Mouse (Mus musculus): Measurements from ENCODE around the gene Stk11ip. TPM values are rescaled to one million over a fixed set of nuclear protein-coding genes. Genes with fewer than 3 reads are reported as not detected.

Stk11ip gene
- 16.9 and 17.3 TPM in 2 replicates for total RNA-seq (2012; rRNA removed)
- 11.6 and 16.0 TPM in 2 replicates for total RNA-seq (2014; rRNA removed)
- 36.9 and 38.5 TPM in 2 replicates for polyA plus RNA-seq (2012; ENCODE audit: insufficient read length, low read depth)

DNA sequence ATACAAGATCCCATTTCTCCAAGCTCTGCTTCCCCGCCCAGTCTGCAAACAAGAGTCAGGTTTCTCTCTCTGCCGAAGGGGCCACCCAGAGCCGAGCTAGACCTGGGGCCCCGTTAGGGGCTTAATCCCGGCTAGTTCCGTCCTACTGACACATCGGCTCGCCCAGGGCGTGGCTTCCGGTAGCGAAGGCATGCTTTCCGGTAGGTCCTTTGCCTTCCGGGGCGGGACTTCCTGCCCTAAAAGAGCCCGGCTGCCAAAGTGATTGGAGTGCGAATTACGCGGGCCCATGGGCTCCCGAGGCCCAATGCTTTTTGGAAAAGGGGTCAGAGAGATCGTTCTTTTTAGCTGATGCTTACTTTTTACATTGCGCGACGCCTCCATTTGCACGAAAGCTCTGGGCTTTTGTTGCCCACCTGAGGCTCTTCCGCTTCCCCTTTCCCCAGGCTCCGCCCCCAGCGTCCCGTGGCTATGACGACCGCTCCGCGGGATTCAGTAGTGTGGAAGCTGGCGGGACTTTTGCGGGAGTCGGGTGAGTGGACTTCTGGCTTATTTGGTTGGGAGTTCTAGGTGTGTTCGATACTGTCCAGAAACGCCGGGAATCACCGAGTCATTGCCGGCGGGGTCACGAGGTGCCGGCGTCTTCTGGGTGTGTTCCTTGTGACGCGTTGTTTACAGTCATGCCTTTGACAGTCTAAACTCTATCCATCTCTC is at the start of gene Stk11ip:
Stk11ip (plus strand) TSS at position 209 of the 711 bp plus-strand sequence.
- peak within 1 kb of the TSS; percentile 53 for H3K9ac ChIP-seq (ENCODE audit: insufficient read depth, low read depth)
- H3K4me1 ChIP-seq (ENCODE audit: control insufficient read depth in 1 of 2, insufficient read depth in 2 of 2) = peaks cover 12 to 39% of the 10 kb centered on the region in 2 experiments
- no peaks in the 10 kb centered on the region for H3K9me3 ChIP-seq (replicated peaks; ENCODE audit: low read length)
- H3K27me3 ChIP-seq (replicated peaks) = no peaks in the 10 kb centered on the region
- H3K36me3 ChIP-seq (replicated peaks in 1 of 2; ENCODE audit: control insufficient read depth in 1 of 2, insufficient read depth in 1 of 2, low read length in 1 of 2) = peaks cover 12 to 13% of the 10 kb centered on the region in 2 experiments
- H3K27ac ChIP-seq (ENCODE audit: insufficient read depth, low read depth) = no peak within 1 kb of the TSS; the same call in 1 of the 2 replicates
- in situ Hi-C loops (cut with MboI; ENCODE audit: low pct_ligation_motif_present, low pct_unique_long_range_greater_than_20kb, low sequenced_read_pairs) (no loop called here), dilution Hi-C loops (cut with MboI; ENCODE audit: extremely low pct_ligation_motif_present, extremely low pct_unique_long_range_greater_than_20kb, low sequenced_read_pairs) (no loop called here)
- peak; percentile 89 for TF ChIP-seq HCFC1 (IDR thresholded peaks at IDR 0.05; ENCODE audit: low read depth, low read length)
- TF ChIP-seq POLR2A (IDR thresholded peaks at IDR 0.05; ENCODE audit: low read depth, low read length) = peak; percentile 97
- TF ChIP-seq CHD1 (IDR thresholded peaks at IDR 0.05; ENCODE audit: low read depth, low read length) = no peak
- no peak for TF ChIP-seq JUND (conservative IDR thresholded peaks at IDR 0.05; ENCODE audit: low read depth, low read length)
- peak; percentile 77; the same call in 1 of the 2 replicates for TF ChIP-seq KAT2A (IDR thresholded peaks at IDR 0.05; ENCODE audit: insufficient replicate concordance, low read length)
- TF ChIP-seq BHLHE40 (IDR thresholded peaks at IDR 0.05; ENCODE audit: low read depth, low read length) = peak; percentile 28; the same call in 1 of the 2 replicates
- 0 out of 2 replicates have a peak, but pooled peaks have one; percentile 13 for TF ChIP-seq CHD2 (IDR thresholded peaks at IDR 0.05; ENCODE audit: low read length)
- no peak for TF ChIP-seq SMC3 (IDR thresholded peaks at IDR 0.05; ENCODE audit: low read depth, low read length)
- TF ChIP-seq SIN3A (IDR thresholded peaks at IDR 0.05; ENCODE audit: low read length) = peak; percentile 100
- peak; percentile 98 for TF ChIP-seq MXI1 (IDR thresholded peaks at IDR 0.05; ENCODE audit: low read depth, low read length)
- TF ChIP-seq UBTF (IDR thresholded peaks at IDR 0.05; ENCODE audit: low read depth, low read length) = no peak
- no peak for TF ChIP-seq JUN (IDR thresholded peaks at IDR 0.05; ENCODE audit: insufficient read depth, low read depth, low read length)
- TF ChIP-seq ZKSCAN1 (IDR thresholded peaks at IDR 0.05; ENCODE audit: borderline replicate concordance, low read depth, low read length) = no peak
- peak; percentile 6; the same call in 1 of the 2 replicates for TF ChIP-seq ETS1 (conservative IDR thresholded peaks at IDR 0.05; ENCODE audit: low read depth, low read length)
- no peak for TF ChIP-seq MEF2A (IDR thresholded peaks at IDR 0.05; ENCODE audit: borderline replicate concordance, low read depth, low read length)
- peak; percentile 58 for TF ChIP-seq USF1 (IDR thresholded peaks at IDR 0.05; ENCODE audit: low read depth, low read length)
- TF ChIP-seq ZMIZ1 (IDR thresholded peaks at IDR 0.05; ENCODE audit: low read depth, low read length) = peak; percentile 55
- peak; percentile 90 for TF ChIP-seq NELFE (IDR thresholded peaks at IDR 0.05; ENCODE audit: low read depth, low read length)
- TF ChIP-seq IRF4 (IDR thresholded peaks at IDR 0.05; ENCODE audit: low read depth, low read length) = peak; percentile 51; the same call in 1 of the 2 replicates
- no peak for TF ChIP-seq EP300 (IDR thresholded peaks at IDR 0.05; ENCODE audit: low read length)
- TF ChIP-seq MAX (IDR thresholded peaks at IDR 0.05; ENCODE audit: low read length) = peak; percentile 80
- TF ChIP-seq CTCF (conservative IDR thresholded peaks at IDR 0.05 in 1 of 2, IDR thresholded peaks at IDR 0.05 in 1 of 2; ENCODE audit: low read depth in 2 of 2, low read length in 2 of 2) = no peak
- TF ChIP-seq RCOR1 (conservative IDR thresholded peaks at IDR 0.05; ENCODE audit: low read depth, low read length) = 0 out of 2 replicates have a peak, but pooled peaks have one; percentile 49
- no peak for TF ChIP-seq PAX5 (IDR thresholded peaks at IDR 0.05; ENCODE audit: low read length)
- no peak for TF ChIP-seq ZC3H11A (IDR thresholded peaks at IDR 0.05; ENCODE audit: low read depth, low read length)
- peak; percentile 39 for TF ChIP-seq USF2 (conservative IDR thresholded peaks at IDR 0.05; ENCODE audit: low read depth, low read length)
- peak; percentile 87 for TF ChIP-seq TCF12 (IDR thresholded peaks at IDR 0.05; ENCODE audit: low read depth, low read length)
- TF ChIP-seq E2F4 (IDR thresholded peaks at IDR 0.05; ENCODE audit: insufficient replicate concordance, low read depth, low read length) = 0 out of 2 replicates have a peak, but pooled peaks have one; percentile 71
- peak; percentile 93 for TF ChIP-seq ELF1 (IDR thresholded peaks at IDR 0.05; ENCODE audit: low read depth, low read length)
- no peak for TF ChIP-seq MAFK (IDR thresholded peaks at IDR 0.05; ENCODE audit: insufficient replicate concordance, low read length)
- peak; percentile 74; the same call in 1 of the 2 replicates for TF ChIP-seq TBP (conservative IDR thresholded peaks at IDR 0.05; ENCODE audit: low read depth, low read length)
- TF ChIP-seq MYC (IDR thresholded peaks at IDR 0.05; ENCODE audit: low read depth, low read length) = 0 out of 2 replicates have a peak, but pooled peaks have one; percentile 60
- peak; percentile 75; the same call in 1 of the 2 replicates for TF ChIP-seq POLR2AphosphoS2 (IDR thresholded peaks at IDR 0.05; ENCODE audit: low read depth, low read length)
- TF ChIP-seq ZNF384 (IDR thresholded peaks at IDR 0.05; ENCODE audit: low read depth, low read length) = no peak
- no peak; the same call in 1 of the 2 replicates for TF ChIP-seq GABPA (IDR thresholded peaks at IDR 0.05; ENCODE audit: insufficient replicate concordance, low read depth, low read length)
- TF ChIP-seq MAZ (IDR thresholded peaks at IDR 0.05; ENCODE audit: low read depth, low read length) = 0 out of 2 replicates have a peak, but pooled peaks have one; percentile 44
- TF ChIP-seq RAD21 (IDR thresholded peaks at IDR 0.05; ENCODE audit: low read depth, low read length) = no peak
- TF ChIP-seq NRF1 (IDR thresholded peaks at IDR 0.05; ENCODE audit: low read depth, low read length) = no peak
- H3K79me2 ChIP-seq (replicated peaks; ENCODE audit: control insufficient read depth, extremely low read depth, insufficient read depth, poor library complexity, severe bottlenecking) = no peaks in the 10 kb centered on the region
- DNase-seq (ENCODE audit: extremely low read depth) = peak; percentile 96
- peak within 1 kb of the TSS; percentile 90 for H3K4me2 ChIP-seq (ENCODE audit: insufficient read depth, low read depth, poor library complexity, severe bottlenecking)
- H3K4me3 ChIP-seq (replicated peaks in 1 of 3; ENCODE audit: low read depth in 2 of 3, low read length in 2 of 3, poor library complexity in 1 of 3) = peak within 1 kb of the TSS; percentile 61 to 90 (median 63)
